Mouse (Mus musculus): ENCODE data around the gene Ofcc1. TPM values are rescaled to one million over a fixed set of nuclear protein-coding genes. Genes with fewer than 3 reads are reported as not detected.

Ofcc1 gene
- polyA plus RNA-seq, 1 experiment from 2014 or later, result not detected

DNA sequence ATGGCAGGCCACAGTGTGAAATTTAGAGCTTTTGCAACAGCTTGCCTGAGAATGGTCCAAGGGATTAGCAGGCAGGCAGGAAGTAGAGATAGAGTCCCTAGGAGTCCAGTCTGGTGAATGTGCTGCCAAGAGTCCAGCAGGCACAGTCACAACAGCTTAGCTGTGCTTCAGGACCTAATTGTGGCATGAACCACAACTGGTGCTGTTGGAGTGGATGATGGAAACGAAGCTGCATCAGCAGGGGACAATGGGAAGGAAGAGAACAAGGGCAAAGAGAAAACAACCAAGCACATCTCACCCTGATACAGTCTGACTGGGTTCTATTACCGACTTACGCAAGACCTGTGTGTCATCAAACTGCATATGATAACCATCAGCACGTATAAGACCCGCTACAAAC is 300.0 kb downstream of the Ofcc1 start:
- 87% methylated on average over 5 of the region's 5 CpGs for WGBS
- no peaks in the 10 kb centered on the region for H3K27me3 ChIP-seq
- no peaks in the 10 kb centered on the region for H3K36me3 ChIP-seq
- no peaks in the 10 kb centered on the region for H3K4me1 ChIP-seq
- no peak overlapping the region for H3K9ac ChIP-seq
- H3K4me3 ChIP-seq (replicated peaks), result no peak overlapping the region
- H3K9me3 ChIP-seq (replicated peaks), result no peaks in the 10 kb centered on the region
- ATAC-seq (replicated peaks; ENCODE audit: low FRiP score), result no peak
- no peak overlapping the region for H3K4me2 ChIP-seq
- H3K27ac ChIP-seq, result no peak overlapping the region

- H3K4me1 ChIP-seq, result no peaks in the 10 kb centered on the region
- no peak overlapping the region for H3K4me3 ChIP-seq (replicated peaks)
- H3K27me3 ChIP-seq, result no peaks in the 10 kb centered on the region
- no peaks in the 10 kb centered on the region for H3K36me3 ChIP-seq
- H3K27ac ChIP-seq, result no peak overlapping the region
- H3K9me3 ChIP-seq (replicated peaks), result no peaks in the 10 kb centered on the region
- H3K9ac ChIP-seq, result no peak overlapping the region
- no peak overlapping the region for H3K4me2 ChIP-seq
- no peak for ATAC-seq (replicated peaks; ENCODE audit: low FRiP score)
- 82% methylated on average over 2 of the region's 2 CpGs for WGBS
Measured at GRCm38 (mm10) chr13:40037881-40038280, 323.4 kb downstream of the Ofcc1 start.

- Histone ChIP-seq H3K4me3 (replicated peaks) (no peak overlapping the region), H3K4me2 (no peak overlapping the region), H3K9me3 (replicated peaks) (no peaks in the 10 kb centered on the region), H3K36me3 (no peaks in the 10 kb centered on the region), H3K27me3 (no peaks in the 10 kb centered on the region), H3K27ac (no peak overlapping the region), H3K9ac (no peak overlapping the region), H3K4me1 (no peaks in the 10 kb centered on the region)
- no peak for ATAC-seq (replicated peaks; ENCODE audit: low FRiP score)
- WGBS, result 83% methylated on average over 17 of the region's 17 CpGs
Measured at GRCm38 (mm10) chr13:40036981-40037765, 324.1 kb downstream of the Ofcc1 start.

- WGBS, result 80% methylated on average over 1 of the region's 1 CpGs
- no peak overlapping the region for H3K9ac ChIP-seq
- H3K4me1 ChIP-seq, result no peaks in the 10 kb centered on the region
- H3K27me3 ChIP-seq, result no peaks in the 10 kb centered on the region
- H3K36me3 ChIP-seq, result no peaks in the 10 kb centered on the region
- ATAC-seq (replicated peaks; ENCODE audit: low FRiP score), result no peak
- H3K9me3 ChIP-seq (replicated peaks), result no peaks in the 10 kb centered on the region
- no peak overlapping the region for H3K4me2 ChIP-seq
- H3K4me3 ChIP-seq (replicated peaks), result no peak overlapping the region
- no peak overlapping the region for H3K27ac ChIP-seq
Measured at GRCm38 (mm10) chr13:40029426-40029825, 331.8 kb downstream of the Ofcc1 start.

GRCm38 (mm10) chr13:40028827-40029226 is 332.4 kb downstream of the Ofcc1 start:
- H3K27me3 ChIP-seq, result no peaks in the 10 kb centered on the region
- no peaks in the 10 kb centered on the region for H3K4me1 ChIP-seq
- no peaks in the 10 kb centered on the region for H3K9me3 ChIP-seq (replicated peaks)
- no peak overlapping the region for H3K9ac ChIP-seq
- ATAC-seq (replicated peaks; ENCODE audit: low FRiP score), result no peak
- 90% methylated on average over 4 of the region's 4 CpGs for WGBS
- H3K36me3 ChIP-seq, result no peaks in the 10 kb centered on the region
- no peak overlapping the region for H3K4me3 ChIP-seq (replicated peaks)
- no peak overlapping the region for H3K27ac ChIP-seq
- no peak overlapping the region for H3K4me2 ChIP-seq

DNA sequence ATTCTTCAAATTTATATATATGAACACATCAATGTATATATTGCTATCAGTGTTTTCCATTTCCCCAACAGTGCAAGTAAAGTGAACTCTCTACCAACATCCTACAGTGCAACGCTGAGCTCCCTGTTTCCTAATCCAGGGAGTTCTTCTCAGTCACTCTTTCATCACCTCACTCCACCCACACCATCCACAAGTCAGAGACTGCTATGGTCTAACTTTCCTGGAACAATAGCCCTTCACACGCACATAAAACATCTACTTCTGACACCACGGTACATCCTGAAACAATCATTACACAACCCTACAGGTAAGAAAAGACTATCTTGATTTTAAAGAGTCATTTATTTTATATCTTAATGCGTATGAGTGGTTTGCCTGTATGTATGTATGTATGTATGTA is 335.4 kb downstream of the Ofcc1 start:
- WGBS, result 97% methylated on average over 4 of the region's 4 CpGs
- H3K27me3 ChIP-seq, result no peaks in the 10 kb centered on the region
- no peak overlapping the region for H3K4me3 ChIP-seq (replicated peaks)
- ATAC-seq (replicated peaks; ENCODE audit: low FRiP score), result no peak
- no peaks in the 10 kb centered on the region for H3K36me3 ChIP-seq
- no peaks in the 10 kb centered on the region for H3K4me1 ChIP-seq
- no peak overlapping the region for H3K4me2 ChIP-seq
- no peak overlapping the region for H3K27ac ChIP-seq
- H3K9ac ChIP-seq, result no peak overlapping the region
- H3K9me3 ChIP-seq (replicated peaks), result no peaks in the 10 kb centered on the region

DNA sequence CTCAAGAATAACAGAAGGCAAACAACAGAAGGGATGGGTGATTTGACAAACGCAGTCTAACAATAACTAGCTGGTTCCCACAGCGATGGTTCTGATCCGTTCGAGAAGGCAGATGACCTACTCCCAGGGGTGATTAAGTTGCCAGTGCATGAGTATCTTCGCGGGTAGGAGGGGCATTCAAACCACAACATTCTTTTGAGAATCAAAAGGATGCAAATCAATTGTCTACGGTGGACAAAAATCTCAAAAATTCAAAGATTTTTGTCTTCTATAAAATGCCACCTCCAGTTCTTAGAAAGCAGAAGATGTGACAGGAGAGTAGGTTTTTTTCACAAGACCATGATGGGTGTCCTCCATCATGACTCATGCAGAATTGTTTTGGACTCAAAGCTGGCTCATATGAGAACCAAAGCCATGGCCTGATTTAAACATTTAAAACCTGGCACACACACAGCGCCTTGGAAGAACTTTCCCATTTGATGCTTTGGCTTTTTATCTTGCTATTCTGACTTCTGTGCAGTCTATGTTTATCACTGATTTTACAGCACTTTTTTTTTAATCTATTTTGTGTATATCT is 338.0 kb downstream of the Ofcc1 start:
- Histone ChIP-seq H3K27ac (no peak overlapping the region), H3K4me3 (replicated peaks) (no peak overlapping the region), H3K4me2 (no peak overlapping the region), H3K27me3 (no peaks in the 10 kb centered on the region), H3K9me3 (replicated peaks) (no peaks in the 10 kb centered on the region), H3K4me1 (no peaks in the 10 kb centered on the region), H3K9ac (no peak overlapping the region), H3K36me3 (no peaks in the 10 kb centered on the region)
- 88% methylated on average over 8 of the region's 8 CpGs for WGBS
- ATAC-seq (replicated peaks; ENCODE audit: low FRiP score), result no peak

GRCm38 (mm10) chr13:40022609-40023008 is 338.6 kb downstream of the Ofcc1 start:
- WGBS, result 88% methylated on average over 1 of the region's 1 CpGs

DNA sequence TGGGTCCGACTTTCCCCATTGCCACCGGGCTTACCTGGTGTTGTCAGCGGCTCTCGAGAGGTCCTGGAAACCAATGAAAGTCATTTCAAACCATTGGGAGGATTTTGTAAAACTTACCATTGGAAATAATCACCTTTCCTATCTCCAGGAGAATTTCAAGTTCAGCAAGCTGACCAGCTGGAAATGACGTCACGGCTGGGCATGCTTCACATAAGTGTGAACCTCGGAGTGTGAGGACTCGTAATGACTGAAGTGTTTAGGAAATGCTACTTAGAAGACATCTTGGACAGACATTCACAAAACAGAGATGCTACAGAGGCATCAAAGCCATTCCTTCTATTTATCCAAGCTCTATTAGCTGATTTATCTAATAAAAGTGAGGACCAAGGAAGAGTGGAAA is 361.0 kb downstream of the Ofcc1 start:
- Histone ChIP-seq H3K9ac (no peak overlapping the region), H3K4me3 (replicated peaks) (no peak overlapping the region), H3K36me3 (no peaks in the 10 kb centered on the region), H3K4me1 (no peaks in the 10 kb centered on the region), H3K9me3 (replicated peaks) (no peaks in the 10 kb centered on the region), H3K4me2 (no peak overlapping the region), H3K27me3 (no peaks in the 10 kb centered on the region), H3K27ac (no peak overlapping the region)
- 84% methylated on average over 8 of the region's 8 CpGs for WGBS
- ATAC-seq (replicated peaks; ENCODE audit: low FRiP score), result no peak

More at GRCm38 (mm10) chr13:40022609-40023008, 338.6 kb downstream of the Ofcc1 start:
- Histone ChIP-seq H3K27me3 (no peaks in the 10 kb centered on the region), H3K27ac (no peak overlapping the region), H3K4me2 (no peak overlapping the region), H3K9me3 (replicated peaks) (no peaks in the 10 kb centered on the region), H3K4me3 (replicated peaks) (no peak overlapping the region), H3K4me1 (no peaks in the 10 kb centered on the region), H3K36me3 (no peaks in the 10 kb centered on the region), H3K9ac (no peak overlapping the region)
- ATAC-seq (replicated peaks; ENCODE audit: low FRiP score), result no peak

GRCm38 (mm10) chr13:39997901-39998300 is 363.3 kb downstream of the Ofcc1 start:
- Histone ChIP-seq H3K9me3 (replicated peaks) (no peaks in the 10 kb centered on the region), H3K4me1 (no peaks in the 10 kb centered on the region), H3K4me2 (no peak overlapping the region), H3K27me3 (no peaks in the 10 kb centered on the region), H3K4me3 (replicated peaks) (no peak overlapping the region), H3K36me3 (no peaks in the 10 kb centered on the region), H3K27ac (no peak overlapping the region), H3K9ac (no peak overlapping the region)
- WGBS, result 61% methylated on average over 4 of the region's 4 CpGs
- no peak for ATAC-seq (replicated peaks; ENCODE audit: low FRiP score)

- no peak overlapping the region for H3K4me2 ChIP-seq
- H3K36me3 ChIP-seq, result no peaks in the 10 kb centered on the region
- no peaks in the 10 kb centered on the region for H3K4me1 ChIP-seq
- no peak overlapping the region for H3K27ac ChIP-seq
- no peak for ATAC-seq (replicated peaks; ENCODE audit: low FRiP score)
- H3K9me3 ChIP-seq (replicated peaks), result no peaks in the 10 kb centered on the region
- H3K4me3 ChIP-seq (replicated peaks), result no peak overlapping the region
- H3K27me3 ChIP-seq, result no peaks in the 10 kb centered on the region
- 54% methylated on average over 18 of the region's 18 CpGs for WGBS
- no peak overlapping the region for H3K9ac ChIP-seq
Measured at GRCm38 (mm10) chr13:39979294-39980061, 381.8 kb downstream of the Ofcc1 start.

DNA sequence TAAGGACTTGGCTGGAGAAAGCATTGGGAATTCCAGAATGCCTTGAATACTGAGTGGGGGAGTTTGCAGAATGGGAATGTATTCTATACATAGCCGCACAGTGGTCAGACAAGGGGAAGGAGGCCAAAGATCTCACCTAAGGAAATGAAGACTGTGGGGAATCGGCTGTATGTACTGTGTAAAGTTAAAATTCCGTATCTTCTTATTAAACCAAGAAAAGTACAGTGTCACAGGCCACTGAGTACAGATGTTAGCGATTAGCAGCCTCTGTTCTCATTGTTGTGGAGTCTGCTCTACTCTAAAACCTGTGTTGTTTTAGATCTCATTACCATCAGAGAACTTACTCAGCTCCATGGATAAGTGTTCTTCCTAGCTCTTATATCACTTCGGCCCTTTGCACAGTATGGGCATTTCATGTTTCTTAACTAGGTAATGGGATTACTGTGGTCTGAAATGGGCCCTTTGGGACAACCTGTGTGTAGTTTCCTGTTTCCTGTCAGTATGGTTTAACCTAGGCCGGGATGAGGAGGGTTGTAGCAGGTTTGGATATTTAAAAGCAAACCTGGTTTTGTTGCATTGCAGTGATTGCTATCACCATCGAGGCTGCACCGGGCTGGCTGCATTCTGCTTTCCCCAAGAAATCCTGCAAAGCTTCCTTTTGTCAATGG is 392.8 kb downstream of the Ofcc1 start:
- H3K9me3 ChIP-seq (replicated peaks), result no peaks in the 10 kb centered on the region
- no peak overlapping the region for H3K4me3 ChIP-seq (replicated peaks)
- no peak overlapping the region for H3K27ac ChIP-seq
- no peak overlapping the region for H3K4me2 ChIP-seq
- H3K4me1 ChIP-seq, result no peaks in the 10 kb centered on the region
- ATAC-seq (replicated peaks; ENCODE audit: low FRiP score), result no peak
- WGBS, result 76% methylated on average over 8 of the region's 8 CpGs
- no peak overlapping the region for H3K9ac ChIP-seq
- no peaks in the 10 kb centered on the region for H3K36me3 ChIP-seq
- no peaks in the 10 kb centered on the region for H3K27me3 ChIP-seq
